Mouse (Mus musculus) ZHBTc4 (cell line): ENCODE data around the gene D5Ertd577e.
"Not testable (repeated sequence)": the region's sequence is repeated elsewhere in the genome, so short reads cannot be mapped to it uniquely, and the experiment has no call there.

Experiments
- DNase-seq: peaks from one replicate; pipeline ENCODE4 v3.0.0-alpha.2; 2011; ENCODE audit warnings: low read depth, low spot score

Gene D5Ertd577e

DNA sequence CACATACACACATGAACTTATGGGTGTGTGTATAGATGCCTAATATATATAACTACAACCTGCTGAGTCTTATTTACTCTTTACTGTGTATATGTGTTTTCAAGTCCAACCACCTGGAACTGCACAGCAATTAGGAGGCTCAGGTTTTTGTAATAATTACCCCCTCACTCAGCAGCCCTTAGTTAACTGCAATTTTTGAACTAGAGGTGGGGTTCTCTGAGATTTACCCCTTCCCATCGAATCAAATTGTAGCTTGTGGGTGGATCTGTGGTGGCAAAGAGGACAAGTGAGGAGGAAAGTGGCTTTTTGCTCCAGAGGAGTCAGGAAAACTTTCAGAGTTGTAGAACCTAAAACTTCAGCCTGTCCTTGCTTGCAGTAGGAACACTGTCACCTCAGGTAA, at the start of gene D5Ertd577e:
Gene D5Ertd577e, plus strand, starts transcription at position 301 of the 400 bp plus-strand sequence.
- not testable (repeated sequence) for DNase-seq

GRCm38 (mm10) chr5:95510458-95510857, 53.9 kb downstream of the D5Ertd577e start, which contains the start of gene Gm3286:
Gm3286 (plus strand) TSS chr5:95510758.
- DNase-seq, result not testable (repeated sequence)
